Mouse (Mus musculus): ENCODE measurements around the gene Celsr3.

- TF ChIP-seq POLR2A (IDR thresholded peaks at IDR 0.05; ENCODE audit: control insufficient read depth in 1 of 2, insufficient read depth in 1 of 2, low read depth in 1 of 2, low read length in 2 of 2, poor library complexity in 1 of 2): no peak
- no peak for TF ChIP-seq USF1 (IDR thresholded peaks at IDR 0.05; ENCODE audit: low read depth, low read length)
- no peak for TF ChIP-seq CTCF (IDR thresholded peaks at IDR 0.05 in 2 of 3, conservative IDR thresholded peaks at IDR 0.05 in 1 of 3; ENCODE audit: control insufficient read depth in 1 of 3, insufficient read depth in 1 of 3, low read depth in 2 of 3, low read length in 3 of 3, poor library complexity in 1 of 3, severe bottlenecking in 1 of 3)
- no peak for TF ChIP-seq MEF2A (IDR thresholded peaks at IDR 0.05; ENCODE audit: extremely low read depth, insufficient replicate concordance, low read depth, low read length, poor library complexity, severe bottlenecking)
- TF ChIP-seq ELF1 (IDR thresholded peaks at IDR 0.05; ENCODE audit: low read depth, low read length): no peak
Observed at GRCm38 (mm10) chr9:108815557-108815956, 10.6 kb upstream of the Celsr3 start.
